Mouse (Mus musculus) bone marrow, adult 2 months (tissue): Measurements from ENCODE around the gene Clk1.

Experiments
- CTCF ChIP-seq: fragments of 200-500 bp; IDR thresholded peaks from 2 replicates; pipeline ENCODE4 v1.5.1; 2011; ENCODE audit warnings: low read length, control low read depth; ENCODE audit not compliant: control insufficient read depth, insufficient read depth
- POLR2A ChIP-seq: fragments of 200-500 bp; IDR thresholded peaks from 2 replicates; pipeline ENCODE4 v1.6.1; 2011; ENCODE audit warnings: low read depth, mild to moderate bottlenecking, control low read depth, low read length, borderline replicate concordance; ENCODE audit not compliant: control insufficient read depth

GRCm38 (mm10) chr1:58403745-58404144 lies 20.1 kb downstream of the Clk1 start:
- no peak for TF ChIP-seq CTCF
- TF ChIP-seq POLR2A = no peak
